Mouse (Mus musculus): Measurements from ENCODE around the gene Kif3c.
A peak's percentile ranks its signal among the peaks of the same experiment; 100 is the strongest.
"Not testable (repeated sequence)": the region's sequence is repeated elsewhere in the genome, so short reads cannot be mapped to it uniquely, and the experiment has no call there.

The Kif3c gene

DNA sequence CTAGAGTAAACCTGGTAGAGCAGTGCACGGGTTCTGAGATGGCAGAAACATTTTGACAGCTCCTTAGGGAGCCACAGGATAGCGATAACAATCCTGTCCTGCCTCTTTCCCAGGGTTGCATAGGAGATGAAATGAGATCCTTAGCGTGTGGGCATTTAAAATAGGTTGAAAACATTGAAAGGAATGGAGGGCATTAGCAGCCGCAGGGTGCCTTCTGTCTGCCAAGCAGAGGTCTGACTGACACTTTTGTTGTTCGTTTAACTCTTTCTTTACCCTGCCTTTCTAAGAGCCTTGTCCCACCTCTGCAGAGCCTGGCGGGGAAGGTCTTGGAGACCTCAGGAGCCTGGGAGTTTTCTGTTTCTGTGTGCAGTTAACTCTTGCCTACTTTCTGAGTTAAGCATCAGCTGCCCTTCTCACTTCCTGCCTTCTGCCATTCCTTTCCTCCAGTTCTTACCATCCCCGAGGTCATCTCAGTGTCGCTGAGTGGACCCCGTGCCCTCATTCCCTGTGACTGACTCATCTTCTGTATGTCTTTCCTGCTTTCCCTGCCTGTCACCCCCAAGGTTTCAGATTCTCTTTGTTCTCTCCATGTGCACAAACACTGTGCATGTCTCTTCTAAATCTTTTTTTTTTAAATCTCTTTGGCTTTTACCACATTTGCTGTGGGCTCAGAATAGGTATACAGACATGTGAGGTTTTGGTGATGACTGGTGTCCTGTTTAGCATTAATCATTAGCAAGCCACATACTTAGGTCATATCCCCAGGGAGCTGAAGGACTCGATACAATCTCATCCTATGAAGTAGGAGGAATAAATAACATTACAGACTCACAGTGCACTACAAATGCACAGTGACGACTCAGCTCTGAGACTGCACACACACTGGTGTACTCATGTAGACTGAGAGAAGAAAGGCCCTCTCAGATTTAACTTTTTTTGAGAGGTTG lies 6.3 kb downstream of the Kif3c start:
- DNase-seq, result no peak

DNA sequence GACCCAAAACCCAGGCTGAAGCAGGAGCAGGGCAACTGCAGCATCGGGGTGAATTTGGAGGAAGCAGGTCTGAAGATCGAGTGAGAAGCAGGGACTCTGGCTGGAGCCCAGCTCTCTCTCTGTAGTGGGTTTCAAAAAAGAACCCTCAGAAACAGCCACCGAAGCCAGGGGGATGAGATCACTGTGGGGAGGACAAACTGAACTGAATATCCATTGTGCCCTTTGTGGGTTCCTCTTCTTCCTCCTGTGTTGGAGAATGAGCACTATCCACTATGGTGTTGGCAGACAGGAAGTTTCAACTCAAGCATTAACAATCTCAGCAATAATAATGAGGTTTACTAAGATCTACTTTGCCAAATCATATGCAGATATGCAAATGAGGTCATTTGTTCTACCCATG lies 7.1 kb downstream of the Kif3c start:
- DNase-seq, result no peak

DNA sequence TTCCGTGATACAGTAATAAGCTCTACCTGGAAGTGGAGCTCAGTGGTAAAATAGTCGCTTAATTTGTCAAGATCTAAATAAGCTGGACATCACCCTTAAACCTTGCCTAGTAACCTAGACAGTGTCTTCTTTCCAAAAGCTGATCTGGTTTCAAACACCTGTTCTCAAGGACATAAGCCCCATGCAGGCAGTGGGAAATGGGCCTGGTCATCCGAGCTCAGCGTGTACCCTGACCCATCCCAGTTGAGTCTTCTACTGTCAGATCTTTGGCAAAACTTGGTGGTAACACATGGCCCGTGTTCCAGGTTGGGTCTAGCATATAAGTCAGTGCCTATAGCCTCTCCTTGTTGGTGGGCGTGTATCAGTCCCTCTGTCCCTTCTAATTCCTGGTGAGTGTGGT lies 8.6 kb downstream of the Kif3c start:
- DNase-seq, result no peak

DNA sequence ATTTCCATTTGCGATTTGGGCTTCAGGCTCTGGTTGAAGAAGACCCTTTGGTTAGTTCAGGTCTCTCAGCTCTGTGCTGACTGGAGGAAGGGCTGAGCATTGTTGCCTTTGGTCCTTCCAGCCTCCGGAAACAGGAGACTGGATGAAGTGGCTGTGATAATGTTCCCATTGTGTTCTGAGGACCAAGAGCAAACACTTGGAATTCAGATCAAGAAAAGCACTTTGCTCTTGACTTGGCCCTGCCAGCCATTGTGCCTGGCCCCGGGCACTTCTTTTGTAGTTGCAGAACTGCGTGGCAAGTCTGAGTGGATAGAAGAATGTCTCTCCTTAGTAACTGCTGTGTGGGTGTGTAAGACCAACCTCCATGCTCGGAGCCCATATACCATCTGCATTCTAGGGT lies 9.6 kb downstream of the Kif3c start:
- no peak for DNase-seq

DNA sequence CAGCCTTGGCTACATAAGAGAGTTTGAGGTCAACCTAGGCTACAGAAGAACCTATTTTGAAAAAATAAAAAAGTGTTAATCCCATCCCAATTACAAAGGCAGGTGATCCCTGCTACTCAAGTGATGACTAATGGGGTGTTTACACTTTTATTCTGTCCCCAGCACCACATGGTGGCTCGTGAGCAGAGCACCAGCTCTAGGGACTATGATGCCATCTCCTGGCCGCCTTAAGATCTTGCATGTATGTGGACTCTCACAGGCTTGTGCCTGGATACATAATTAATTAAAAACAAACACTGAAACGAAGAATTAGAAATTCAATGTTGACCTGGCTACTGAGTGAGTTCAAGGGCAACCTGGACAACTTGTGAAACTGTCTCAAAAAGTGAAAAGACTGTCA lies 12.3 kb downstream of the Kif3c start:
- DNase-seq, result no peak

DNA sequence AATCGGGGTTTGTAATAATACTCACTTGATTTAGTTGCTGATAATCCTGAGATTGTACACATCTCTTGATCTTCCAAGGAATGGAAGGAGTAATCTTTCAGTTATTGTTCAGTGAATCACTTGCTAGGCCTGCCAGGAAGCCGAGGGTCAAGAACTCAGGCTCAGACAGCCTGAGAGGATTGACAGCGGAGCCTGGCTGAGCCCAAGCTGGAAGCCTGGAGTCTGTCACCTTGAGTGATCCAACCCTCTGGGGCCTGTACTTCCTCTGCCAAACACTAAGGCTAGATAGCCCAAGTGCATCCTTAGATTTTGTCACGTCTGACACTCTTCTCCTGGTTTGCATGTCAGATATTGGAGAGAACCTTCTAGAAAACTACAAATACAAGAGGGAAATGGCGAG lies 12.8 kb downstream of the Kif3c start:
- no peak for DNase-seq

DNA sequence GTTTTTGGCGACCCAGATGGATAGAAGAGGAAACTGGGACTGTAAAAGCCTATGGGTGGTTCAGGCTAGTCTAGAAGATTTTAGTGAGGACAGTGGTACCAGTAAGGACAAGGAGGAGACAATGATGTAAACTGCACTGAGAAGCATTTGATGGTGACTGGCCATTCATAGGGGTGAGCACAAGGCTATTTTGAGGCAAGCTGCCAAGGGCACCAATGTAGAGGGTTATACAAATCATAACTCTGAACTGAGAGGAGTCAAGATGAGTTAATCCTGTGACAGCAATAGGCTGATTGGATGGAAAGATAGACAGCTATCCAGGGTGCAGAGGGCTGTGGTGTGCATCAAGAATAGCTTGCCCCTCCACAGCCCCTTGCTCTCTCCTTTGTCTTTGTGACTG lies 19.9 kb downstream of the Kif3c start:
- DNase-seq, result no peak

DNA sequence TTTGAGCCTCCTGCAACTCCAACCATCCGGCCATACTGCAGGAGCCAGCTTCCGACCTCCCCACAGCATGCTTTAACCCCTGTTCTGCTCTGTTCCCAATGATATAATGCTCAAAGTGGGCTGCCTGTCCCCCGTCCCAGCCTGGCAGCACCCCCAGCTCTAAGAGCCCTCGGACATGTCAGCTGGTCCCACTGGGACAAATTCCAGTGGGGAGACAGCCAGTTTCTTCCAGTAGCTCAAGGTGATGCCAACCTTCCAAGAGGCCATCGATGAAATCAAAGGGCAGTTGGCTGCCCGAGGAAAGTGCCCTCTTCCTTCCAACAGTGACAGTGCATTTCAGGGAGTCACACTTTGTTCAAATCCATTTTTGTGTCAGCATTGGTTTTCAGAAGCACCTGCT lies 20.3 kb downstream of the Kif3c start:
- DNase-seq, result no peak

DNA sequence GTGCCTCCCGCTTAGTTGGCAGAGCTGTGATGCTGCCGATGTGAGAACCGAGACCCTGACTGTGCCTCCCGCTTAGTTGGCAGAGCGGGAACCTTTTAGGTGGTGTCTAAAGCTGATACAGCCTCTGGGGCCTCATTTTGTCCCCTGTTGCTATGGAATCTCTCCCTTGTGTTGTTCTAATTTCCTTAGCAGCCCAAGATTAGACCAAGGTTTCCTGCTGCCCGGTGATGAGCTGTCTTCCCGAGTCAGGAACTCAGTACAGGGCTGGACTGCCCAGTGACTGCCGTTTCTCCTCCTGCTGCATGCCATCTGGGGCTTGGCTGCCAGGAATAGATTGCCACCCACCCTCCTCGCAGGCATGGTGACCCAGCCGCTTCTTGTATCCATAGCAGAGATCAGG lies 21.0 kb downstream of the Kif3c start:
- peak; percentile 92 for DNase-seq

DNA sequence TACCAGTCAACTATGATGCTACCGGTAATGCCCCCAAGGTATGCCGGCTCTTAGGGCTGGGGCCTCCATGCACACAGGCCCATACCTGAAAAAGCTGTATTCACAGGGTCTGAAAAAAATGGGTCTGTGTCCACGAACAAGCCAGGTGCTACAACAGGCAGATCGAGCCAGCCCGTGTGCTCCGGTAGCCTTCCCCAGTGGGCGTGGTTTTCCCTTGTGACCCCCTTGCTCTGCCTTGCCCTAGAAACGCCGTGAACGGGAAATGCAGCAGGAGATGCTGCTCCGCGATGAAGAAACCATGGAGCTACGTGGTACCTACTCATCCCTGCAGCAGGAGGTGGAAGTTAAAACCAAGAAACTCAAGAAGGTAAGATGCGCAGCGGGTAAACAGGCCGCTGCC lies 23.0 kb downstream of the Kif3c start:
- no peak for DNase-seq

DNA sequence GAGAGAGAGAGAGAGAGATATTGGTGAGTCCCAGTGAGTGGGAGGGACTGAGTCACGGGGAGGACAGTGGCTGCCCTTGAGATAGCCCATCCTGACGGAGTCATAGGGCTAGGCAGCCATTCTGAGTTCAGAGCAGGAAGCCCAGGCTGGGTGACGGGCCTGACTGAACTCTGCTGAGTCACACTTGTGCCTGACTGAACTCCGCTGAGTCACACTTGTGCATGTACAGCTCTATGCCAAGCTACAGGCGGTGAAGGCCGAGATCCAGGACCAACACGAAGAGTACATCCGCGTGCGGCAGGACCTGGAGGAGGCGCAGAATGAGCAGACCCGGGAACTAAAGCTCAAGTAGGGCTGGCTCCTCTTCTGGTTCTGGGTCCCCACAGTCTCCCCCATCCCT lies 24.5 kb downstream of the Kif3c start:
- DNase-seq, result no peak

DNA sequence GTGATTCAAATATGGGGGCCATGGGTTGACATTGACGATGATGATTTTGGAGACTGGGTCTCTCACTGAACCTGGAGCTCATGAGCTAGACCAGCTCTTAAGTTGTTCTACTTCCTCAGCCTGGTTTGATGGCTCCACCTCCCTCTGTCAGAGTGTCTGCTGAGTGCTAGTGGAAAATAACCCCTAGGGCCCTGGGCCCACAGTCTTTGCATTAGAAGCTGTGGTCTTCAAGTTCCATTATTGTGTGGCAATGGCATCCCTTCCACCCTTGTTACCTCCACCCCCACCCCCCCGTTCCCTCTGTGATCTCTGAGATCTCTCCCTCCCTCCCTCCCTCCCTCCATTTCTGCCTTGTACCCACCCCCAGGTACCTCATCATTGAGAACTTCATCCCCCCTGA lies 25.1 kb downstream of the Kif3c start:
- DNase-seq, result no peak

DNA sequence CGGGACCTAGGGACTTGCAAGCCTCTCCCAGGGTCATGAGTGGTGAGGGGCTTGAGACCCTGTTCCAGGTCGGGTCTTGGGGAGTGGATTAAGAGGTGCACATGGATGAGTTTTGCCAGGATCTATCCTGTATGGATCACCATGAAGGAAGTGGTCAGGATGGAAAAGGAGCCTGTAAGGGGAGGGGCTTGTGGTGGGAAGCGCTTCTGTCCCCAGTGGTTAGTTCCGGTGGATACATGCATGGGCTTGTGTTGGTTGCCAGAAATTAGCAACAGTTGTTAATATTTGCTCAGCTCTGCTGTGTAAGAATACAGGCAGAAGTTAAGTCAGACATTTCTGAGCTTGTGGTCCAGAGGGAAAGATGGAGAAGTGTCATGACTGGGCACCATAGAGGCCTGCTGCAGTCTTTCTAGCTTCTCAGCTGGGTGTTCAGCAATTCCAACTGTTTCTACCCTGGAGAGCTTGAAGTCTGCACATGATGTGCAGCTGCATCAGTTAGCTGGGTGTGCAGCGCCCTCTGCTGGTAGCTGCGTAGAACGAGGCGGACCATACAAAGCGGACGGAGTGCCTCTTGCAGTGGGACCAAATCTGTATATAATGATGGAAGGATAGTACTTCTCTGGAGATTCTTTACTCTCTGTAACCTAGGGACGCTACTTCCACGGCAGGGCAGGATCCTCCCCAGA lies 25.8 kb downstream of the Kif3c start:
- peak; percentile 96 for DNase-seq

DNA sequence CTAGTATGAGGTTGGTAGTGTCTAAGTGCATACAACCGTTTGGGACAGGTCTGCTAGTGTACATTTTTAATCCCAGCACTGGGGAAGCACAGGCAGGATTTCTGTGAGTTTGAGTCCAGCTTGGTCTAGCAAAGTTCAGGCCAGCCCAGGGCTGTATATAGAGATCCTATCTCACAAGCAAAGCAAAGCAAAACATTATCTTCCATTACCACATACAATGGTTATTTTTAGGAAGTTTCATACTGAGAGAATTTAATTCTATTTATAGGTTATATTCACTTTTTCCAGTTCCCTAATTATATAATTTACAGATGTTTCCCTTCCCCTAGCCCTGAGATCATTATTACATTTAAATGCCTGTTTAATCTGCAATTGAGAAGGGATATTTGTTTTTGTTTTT lies 26.3 kb downstream of the Kif3c start:
- DNase-seq, result no peak

DNA sequence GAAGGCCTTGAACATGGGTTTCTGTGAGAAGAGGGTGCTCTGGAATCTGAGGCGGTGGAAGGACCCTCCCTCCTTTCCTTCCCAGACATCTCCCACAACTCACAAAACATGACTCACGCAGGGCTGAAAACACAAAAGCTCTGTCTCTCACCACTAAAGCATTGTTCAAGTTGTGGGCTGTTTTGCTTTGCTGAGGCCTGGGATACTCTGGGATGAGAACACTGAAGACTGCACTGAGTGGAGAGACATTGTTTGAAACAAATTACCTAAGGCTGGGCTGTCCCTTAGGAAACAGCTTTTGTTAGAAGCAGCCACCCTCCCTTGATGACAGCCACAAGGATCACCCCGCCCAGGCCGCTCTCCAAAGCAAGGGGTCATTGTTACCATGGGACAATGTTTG lies 28.2 kb downstream of the Kif3c start:
- no peak for DNase-seq

DNA sequence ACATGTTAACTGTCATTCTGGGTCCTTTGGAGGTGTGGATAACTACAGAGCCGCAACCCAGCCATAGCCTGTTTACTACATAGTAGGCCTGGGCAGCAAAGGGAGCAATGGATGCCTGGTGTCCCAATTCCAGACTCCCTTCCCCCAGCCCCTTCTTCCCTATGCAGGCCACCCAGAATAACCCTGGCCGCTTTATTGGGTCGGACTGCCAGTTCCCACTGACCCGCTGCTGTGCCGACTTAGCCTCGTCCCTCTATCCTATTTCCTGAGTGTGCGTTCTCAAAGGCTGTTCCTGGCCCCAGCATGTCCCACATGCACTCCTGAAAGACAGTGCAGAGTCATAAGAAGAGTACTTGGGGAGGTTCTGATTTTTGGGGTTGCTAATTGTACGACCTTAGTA lies 32.0 kb downstream of the Kif3c start:
- no peak for DNase-seq

DNA sequence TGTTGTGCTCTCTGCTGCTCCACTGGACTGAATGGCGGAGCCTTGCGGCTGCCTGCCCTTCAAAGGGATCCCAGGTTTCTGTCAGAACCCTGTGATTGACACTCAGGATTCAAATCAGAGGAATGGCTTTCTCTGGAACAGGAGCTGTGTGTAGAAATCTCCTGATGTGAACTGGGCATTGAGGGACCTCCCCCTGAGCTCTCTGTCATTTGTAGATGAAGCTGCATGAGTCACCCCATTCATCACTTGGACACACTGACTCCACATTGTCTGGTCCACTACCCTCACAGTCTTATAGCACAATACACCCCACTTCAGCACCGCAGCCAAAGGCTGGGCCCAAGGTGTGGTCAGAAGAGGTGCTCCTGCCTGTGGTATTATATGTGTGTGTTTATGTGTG lies 40.7 kb downstream of the Kif3c start:
- not testable (repeated sequence) for DNase-seq

DNA sequence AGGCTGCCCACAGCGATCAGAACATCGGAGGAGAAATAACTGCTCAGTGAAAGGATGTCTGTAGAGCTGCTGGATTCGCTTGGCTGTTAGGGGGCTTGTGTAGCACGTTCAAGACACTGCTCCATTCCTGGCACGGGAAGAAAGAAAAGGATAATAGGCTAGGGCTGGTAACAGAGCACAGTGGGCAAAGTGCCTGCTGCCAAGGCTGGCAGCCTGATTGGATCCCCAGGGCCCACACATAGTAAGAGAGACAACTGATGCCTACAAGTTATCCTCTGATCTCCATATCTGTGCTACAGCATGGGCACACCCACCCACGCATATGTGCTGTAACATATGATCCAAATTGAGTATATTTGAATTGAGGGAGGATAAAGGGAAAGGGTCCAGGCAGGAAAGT lies 41.7 kb downstream of the Kif3c start:
- no peak for DNase-seq

DNA sequence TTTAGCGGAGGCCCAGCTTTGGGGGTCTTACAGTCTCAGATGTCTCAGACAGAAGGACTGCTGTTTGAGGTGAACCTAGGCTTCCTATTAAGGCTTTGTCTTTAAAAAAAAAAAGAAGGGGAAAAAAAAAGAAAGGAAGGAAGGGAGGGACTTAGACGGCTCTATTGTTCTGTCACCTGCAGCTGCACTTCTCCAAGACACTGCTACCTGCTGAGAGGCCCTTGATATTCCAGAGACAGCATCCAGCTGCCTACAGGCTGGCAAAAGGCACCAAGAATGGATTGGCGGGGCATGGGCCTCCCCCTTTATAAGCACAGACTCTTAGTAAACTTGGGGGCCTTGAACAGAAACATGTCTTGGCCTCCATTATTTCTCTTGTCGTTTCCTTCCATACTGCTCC lies 50.0 kb downstream of the Kif3c start:
- DNase-seq, result no peak

DNA sequence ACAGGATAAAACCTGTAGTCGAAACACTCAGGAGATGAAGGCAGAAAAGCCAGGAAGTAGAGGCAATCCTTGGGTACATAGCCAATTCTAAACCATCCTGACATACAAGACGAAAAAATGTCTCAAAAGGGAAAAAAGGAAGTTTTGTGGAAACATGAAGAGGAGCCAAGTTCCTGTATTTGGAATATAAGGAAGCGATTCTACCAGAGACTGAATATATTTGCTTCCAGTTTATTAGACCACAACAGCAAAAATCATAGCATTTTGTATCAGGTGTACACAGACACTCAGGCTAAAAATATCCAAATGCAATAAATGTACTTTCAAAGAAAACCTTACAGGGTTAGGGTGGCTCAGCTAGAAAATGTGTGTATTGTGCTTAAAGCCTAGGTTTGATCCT lies 53.8 kb downstream of the Kif3c start:
- no peak for DNase-seq

DNA sequence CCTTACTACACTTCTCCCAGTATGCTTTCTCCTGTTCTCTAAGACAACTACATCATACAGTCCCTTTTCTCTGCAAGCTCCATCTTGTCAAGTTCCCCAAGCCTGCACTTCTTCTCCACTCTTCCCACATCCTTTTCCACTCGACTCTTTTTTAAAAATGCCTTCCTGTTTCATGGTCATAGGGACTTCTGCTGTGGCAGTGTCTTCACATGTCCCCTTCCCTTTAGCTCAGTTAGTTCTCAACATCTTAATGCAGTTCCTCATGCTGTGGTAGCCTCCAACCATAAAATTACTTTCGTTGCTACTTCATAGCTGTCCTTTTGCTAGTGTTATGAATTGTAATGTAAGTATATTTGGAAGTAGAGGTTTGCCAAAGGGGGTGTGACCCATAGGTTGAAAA lies 55.6 kb downstream of the Kif3c start:
- peak; percentile 63 for DNase-seq

DNA sequence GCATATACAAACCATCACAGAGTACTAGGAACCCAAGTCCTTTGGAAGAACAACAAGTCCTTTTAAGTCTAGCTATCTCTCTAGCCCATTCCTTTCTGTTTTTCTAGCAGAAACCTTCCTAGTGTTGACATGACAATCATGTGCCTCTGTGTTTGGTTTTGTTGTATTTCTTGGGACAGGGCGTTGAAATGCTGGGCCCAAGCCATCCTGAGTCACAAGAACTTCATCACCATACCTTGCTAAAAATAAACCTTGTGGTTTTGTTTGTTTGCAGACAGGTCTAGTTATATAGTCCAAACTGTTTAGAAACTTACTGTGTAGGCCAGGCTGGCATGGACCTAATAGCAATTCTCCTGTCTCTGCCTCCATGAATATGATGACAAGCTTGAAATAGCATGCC lies 57.9 kb downstream of the Kif3c start:
- peak; percentile 80 for DNase-seq

DNA sequence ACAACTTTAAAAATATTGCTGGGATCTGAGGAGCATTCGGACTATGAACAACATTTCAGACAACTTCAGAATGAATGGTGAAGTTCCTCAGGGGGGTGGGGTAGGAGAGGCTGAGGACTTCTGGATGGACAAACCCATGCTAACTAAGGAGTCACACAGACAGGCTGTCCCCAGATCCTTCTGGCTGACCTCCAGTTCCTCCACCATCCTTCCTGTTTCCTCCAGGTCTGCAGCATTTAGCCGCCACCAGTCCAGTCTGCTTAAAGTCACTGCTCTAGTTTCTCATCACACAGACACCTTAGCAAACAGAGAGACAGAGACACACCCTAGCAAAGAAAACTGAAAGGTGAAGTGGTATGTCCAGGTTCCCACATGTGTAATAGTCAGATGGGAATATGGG lies 59.2 kb downstream of the Kif3c start:
- DNase-seq, result peak; percentile 93

All from heart, adult 11 months (tissue).